Mouse (Mus musculus) heart, postnatal 0 days (tissue): ENCODE results near the gene Tmbim7.

Experiments used
- CTCF ChIP-seq: IDR thresholded peaks from 2 replicates; pipeline ENCODE4 v1.5.1; 2016; ENCODE audit warnings: antibody characterized with exemption, control low read depth, low read depth
- EP300 ChIP-seq: IDR thresholded peaks from 2 replicates; pipeline ENCODE4 v1.6.1; 2016; ENCODE audit warnings: antibody characterized with exemption, low read depth

- TF ChIP-seq CTCF: no peak
- no peak for TF ChIP-seq EP300
These were observed 49.0 kb downstream of the Tmbim7 start for GRCm38 (mm10) chr5:3700025-3700424.
